Mouse (Mus musculus) forebrain, embryonic 15.5 days (tissue): ENCODE measurements at regions not wholly inside any gene's neighbourhood (a gene's known extent, or its start where the extent isn't known, plus 50 kb on each side); places are given as distances from the start of the nearest gene placed in this dataset.

Experiments used
- ATAC-seq: fragments of 200-750 bp; cut with Nextera tagmentation; replicated peaks from 2 replicates; pipeline ENCODE4 v1.8.0; 2017; ENCODE audit warnings: mild to moderate bottlenecking, moderate TSS enrichment, moderate library complexity
- H3K27ac ChIP-seq: fragments of 300-500 bp; sonication (generic); replicated peaks from 2 replicates; pipeline ENCODE4 v1.5.1; 2015; ENCODE audit warnings: mild to moderate bottlenecking, inconsistent platforms
- H3K27me3 ChIP-seq: fragments of 300-500 bp; sonication (generic); 2 replicates; pipeline ENCODE4 v1.6.1; 2015; ENCODE audit warnings: inconsistent platforms
- H3K36me3 ChIP-seq: fragments of 300-500 bp; sonication (generic); 2 replicates; pipeline ENCODE4 v1.6.1; 2015; ENCODE audit warnings: mild to moderate bottlenecking, inconsistent platforms
- H3K4me1 ChIP-seq: fragments of 300-500 bp; sonication (generic); 2 replicates; pipeline ENCODE4 v1.6.1; 2015; ENCODE audit warnings: inconsistent platforms
- H3K4me2 ChIP-seq: fragments of 300-500 bp; sonication (generic); replicated peaks from 2 replicates; pipeline ENCODE4 v1.6.1; 2015; ENCODE audit warnings: mild to moderate bottlenecking, inconsistent platforms
- H3K4me3 ChIP-seq: fragments of 300-500 bp; sonication (generic); 2 replicates; pipeline ENCODE4 v1.5.1; 2015; ENCODE audit warnings: mild to moderate bottlenecking, inconsistent platforms
- H3K9ac ChIP-seq: fragments of 300-500 bp; sonication (generic); replicated peaks from 2 replicates; pipeline ENCODE4 v1.6.1; 2015; ENCODE audit warnings: mild to moderate bottlenecking, inconsistent platforms
- H3K9me3 ChIP-seq: fragments of 300-500 bp; sonication (generic); 2 replicates; pipeline ENCODE4 v1.6.1; 2016; ENCODE audit warnings: inconsistent platforms
- WGBS: fragments of 180-500 bp; shearing (Covaris S2); methylation state at CpG from one replicate; pipeline ENCODE4 v1.1.7; 2015; ENCODE audit warnings: mixed read lengths; 5-methylcytosine and 5-hydroxymethylcytosine counted together

DNA sequence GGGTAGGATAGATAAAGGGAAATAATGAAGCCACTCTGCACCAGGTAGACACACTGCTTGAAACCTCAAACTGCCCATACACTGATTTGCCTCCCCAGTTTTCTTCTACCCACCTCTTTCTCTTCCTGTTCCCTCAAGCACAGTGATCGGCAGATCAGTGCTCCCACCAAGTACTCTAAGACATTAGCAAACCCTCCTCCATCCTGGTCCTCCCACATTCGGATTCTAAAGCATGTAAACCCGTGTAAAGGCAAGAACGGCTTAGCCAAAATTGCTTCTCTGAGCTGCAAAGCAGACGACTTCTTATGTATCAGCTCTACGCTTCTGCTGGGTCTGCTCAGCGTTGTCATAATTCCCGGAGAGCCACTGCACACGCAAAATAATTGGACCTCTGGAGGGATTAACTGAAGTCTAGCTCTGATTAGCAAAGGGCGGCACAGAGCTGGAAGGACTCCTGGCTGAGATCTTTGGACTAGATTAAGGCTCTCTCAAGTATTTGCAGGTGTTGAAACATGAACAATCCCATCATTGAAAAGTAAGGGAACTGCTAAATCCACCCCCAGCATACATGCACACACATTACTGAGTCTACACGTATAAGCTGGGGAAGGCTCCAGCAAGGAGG, 67.2 kb downstream of the Mtx3 start:
- no peak overlapping the region for H3K4me3 ChIP-seq
- H3K4me1 ChIP-seq: no peaks in the 10 kb centered on the region
- no peaks in the 10 kb centered on the region for H3K27me3 ChIP-seq
- H3K36me3 ChIP-seq: no peaks in the 10 kb centered on the region
- H3K27ac ChIP-seq: no peak overlapping the region
- no peak for ATAC-seq
- no peak overlapping the region for H3K4me2 ChIP-seq
- 64% methylated on average over 11 of the region's 11 CpGs for WGBS
- no peaks in the 10 kb centered on the region for H3K9me3 ChIP-seq
- H3K9ac ChIP-seq: no peak overlapping the region

GRCm38 (mm10) chr13:92912661-92913060, 68.1 kb downstream of the Mtx3 start:
- no peak for ATAC-seq

GRCm38 (mm10) chr13:92914631-92915030, 70.1 kb downstream of the Mtx3 start:
- Histone ChIP-seq H3K4me1 (no peaks in the 10 kb centered on the region), H3K27ac (no peak overlapping the region), H3K9ac (no peak overlapping the region), H3K9me3 (no peaks in the 10 kb centered on the region), H3K36me3 (no peaks in the 10 kb centered on the region), H3K4me3 (no peak overlapping the region), H3K4me2 (no peak overlapping the region), H3K27me3 (no peaks in the 10 kb centered on the region)
- ATAC-seq: no peak
- WGBS: 88% methylated on average over 3 of the region's 3 CpGs

More at GRCm38 (mm10) chr13:92912661-92913060, 68.1 kb downstream of the Mtx3 start:
- Histone ChIP-seq H3K9ac (no peak overlapping the region), H3K27me3 (no peaks in the 10 kb centered on the region), H3K9me3 (no peaks in the 10 kb centered on the region), H3K4me3 (no peak overlapping the region), H3K4me1 (no peaks in the 10 kb centered on the region), H3K4me2 (no peak overlapping the region), H3K36me3 (no peaks in the 10 kb centered on the region), H3K27ac (no peak overlapping the region)
- 51% methylated on average over 2 of the region's 2 CpGs for WGBS

DNA sequence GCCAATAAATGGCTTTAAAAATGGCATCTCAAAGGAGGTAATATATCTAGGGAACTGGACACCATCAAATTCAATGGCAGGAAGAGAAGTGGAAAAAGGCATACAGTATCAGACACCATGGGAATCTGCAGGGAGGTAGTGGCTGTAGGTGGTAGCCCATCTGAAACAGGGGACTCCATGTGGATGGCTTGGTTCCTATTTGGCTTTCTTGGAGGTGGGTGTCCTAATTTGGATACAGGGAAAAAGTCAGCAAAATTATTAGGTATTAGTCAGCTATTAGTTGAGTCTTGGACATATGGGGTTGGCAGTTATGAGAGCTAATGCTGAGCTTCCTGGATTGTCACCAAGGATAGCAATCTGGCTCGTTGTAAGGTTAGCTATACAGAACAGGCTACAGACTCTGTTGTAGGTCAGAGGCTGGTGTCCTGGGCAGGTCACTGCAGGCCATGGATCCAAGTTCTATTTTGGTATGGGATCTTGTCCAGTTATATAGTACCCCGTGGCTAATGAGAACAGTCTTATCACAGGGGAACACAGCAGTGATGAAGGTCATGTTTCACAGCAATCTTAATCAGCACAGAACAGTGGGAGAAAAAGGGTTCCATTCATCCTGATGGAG, 70.8 kb downstream of the Mtx3 start:
- no peak for ATAC-seq
- H3K36me3 ChIP-seq: no peaks in the 10 kb centered on the region
- no peaks in the 10 kb centered on the region for H3K4me1 ChIP-seq
- H3K27me3 ChIP-seq: no peaks in the 10 kb centered on the region
- no peak overlapping the region for H3K27ac ChIP-seq
- H3K9me3 ChIP-seq: no peaks in the 10 kb centered on the region
- no peak overlapping the region for H3K4me2 ChIP-seq
- H3K9ac ChIP-seq: no peak overlapping the region
- 82% methylated on average over 2 of the region's 2 CpGs for WGBS
- no peak overlapping the region for H3K4me3 ChIP-seq

GRCm38 (mm10) chr13:92915948-92916710, 71.6 kb downstream of the Mtx3 start:
- H3K27ac ChIP-seq: no peak overlapping the region
- no peaks in the 10 kb centered on the region for H3K27me3 ChIP-seq
- no peaks in the 10 kb centered on the region for H3K9me3 ChIP-seq
- H3K9ac ChIP-seq: no peak overlapping the region
- WGBS: 88% methylated on average over 5 of the region's 5 CpGs
- no peak for ATAC-seq
- H3K4me2 ChIP-seq: no peak overlapping the region
- no peaks in the 10 kb centered on the region for H3K36me3 ChIP-seq
- no peak overlapping the region for H3K4me3 ChIP-seq
- H3K4me1 ChIP-seq: no peaks in the 10 kb centered on the region

DNA sequence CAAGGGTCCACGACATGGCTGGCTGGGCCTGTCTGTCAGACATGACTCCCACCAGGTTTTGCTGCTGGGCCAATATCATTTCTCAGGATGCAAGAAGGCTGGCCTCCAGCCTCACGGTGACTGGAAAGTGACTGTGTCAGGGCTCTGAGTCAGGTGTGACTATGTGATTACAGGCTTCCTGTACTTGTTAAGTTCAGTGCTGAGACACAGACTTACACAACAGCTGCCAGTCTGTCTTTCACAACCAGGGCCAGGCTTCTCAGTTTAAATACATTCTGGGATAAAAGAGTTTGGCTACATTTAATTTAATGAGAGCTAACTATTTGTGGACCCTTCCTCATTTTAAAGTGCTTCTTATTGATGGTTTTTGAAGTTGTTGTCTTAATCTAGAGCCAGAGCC, 75.3 kb downstream of the Mtx3 start:
- no peak for ATAC-seq
- H3K9ac ChIP-seq: no peak overlapping the region
- 77% methylated on average over 2 of the region's 2 CpGs for WGBS
- no peaks in the 10 kb centered on the region for H3K36me3 ChIP-seq
- no peak overlapping the region for H3K4me2 ChIP-seq
- no peaks in the 10 kb centered on the region for H3K27me3 ChIP-seq
- no peaks in the 10 kb centered on the region for H3K4me1 ChIP-seq
- H3K4me3 ChIP-seq: no peak overlapping the region
- no peaks in the 10 kb centered on the region for H3K9me3 ChIP-seq
- no peak overlapping the region for H3K27ac ChIP-seq

- Histone ChIP-seq H3K9me3 (no peaks in the 10 kb centered on the region), H3K4me3 (no peak overlapping the region), H3K27ac (no peak overlapping the region), H3K27me3 (no peaks in the 10 kb centered on the region), H3K9ac (no peak overlapping the region), H3K36me3 (no peaks in the 10 kb centered on the region), H3K4me2 (no peak overlapping the region), H3K4me1 (no peaks in the 10 kb centered on the region)
- ATAC-seq: no peak
- 96% methylated on average over 3 of the region's 3 CpGs for WGBS
These were observed 77.4 kb downstream of the Mtx3 start for GRCm38 (mm10) chr13:92921936-92922335.

DNA sequence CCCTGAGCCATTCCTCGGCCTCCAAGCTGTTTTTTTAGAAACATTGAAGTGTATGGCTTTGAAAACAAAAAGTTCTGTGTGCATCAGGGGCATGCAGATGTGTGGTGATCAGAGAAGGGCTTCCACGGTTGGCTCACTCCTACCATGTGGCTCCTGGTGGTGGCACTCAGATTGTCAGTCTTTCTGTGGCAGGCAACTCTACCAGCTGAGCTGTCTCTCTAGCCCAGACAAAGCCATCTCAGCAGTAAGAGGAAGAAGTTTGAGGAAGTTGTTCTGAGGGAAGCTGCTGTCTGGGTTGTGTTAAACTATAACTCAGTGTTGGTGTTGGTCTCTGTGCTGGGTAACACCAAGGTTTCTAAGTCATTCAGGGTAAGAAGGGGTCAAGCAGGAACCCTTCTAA, 78.9 kb downstream of the Mtx3 start:
- H3K4me2 ChIP-seq: no peak overlapping the region
- no peak overlapping the region for H3K9ac ChIP-seq
- WGBS: 85% methylated on average over 2 of the region's 2 CpGs
- no peaks in the 10 kb centered on the region for H3K9me3 ChIP-seq
- H3K36me3 ChIP-seq: no peaks in the 10 kb centered on the region
- ATAC-seq: no peak
- no peaks in the 10 kb centered on the region for H3K4me1 ChIP-seq
- no peak overlapping the region for H3K4me3 ChIP-seq
- no peak overlapping the region for H3K27ac ChIP-seq
- no peaks in the 10 kb centered on the region for H3K27me3 ChIP-seq

DNA sequence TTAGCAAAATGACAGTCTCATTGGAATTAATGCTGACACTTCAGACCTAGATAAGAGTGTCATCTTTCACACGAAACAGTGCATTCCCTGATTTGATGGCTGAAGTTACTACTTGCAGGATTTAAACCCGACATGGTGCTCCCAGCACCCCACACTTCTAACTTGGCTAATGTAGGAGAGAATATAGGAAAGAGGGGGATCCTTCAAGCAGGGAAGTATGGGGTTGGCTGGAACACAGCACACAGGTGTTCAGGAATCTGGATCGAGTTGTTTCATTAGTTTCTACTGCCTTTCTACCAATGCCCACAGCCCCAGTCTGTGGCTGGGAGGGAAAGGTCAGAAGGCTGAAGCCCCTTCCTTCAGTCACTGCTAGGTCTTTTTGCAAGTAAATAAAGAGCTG, 79.5 kb downstream of the Mtx3 start:
- ATAC-seq: no peak
- WGBS: 86% methylated on average over 3 of the region's 3 CpGs
- H3K9me3 ChIP-seq: no peaks in the 10 kb centered on the region
- no peak overlapping the region for H3K4me2 ChIP-seq
- H3K4me1 ChIP-seq: no peaks in the 10 kb centered on the region
- H3K27me3 ChIP-seq: no peaks in the 10 kb centered on the region
- H3K27ac ChIP-seq: no peak overlapping the region
- H3K4me3 ChIP-seq: no peak overlapping the region
- H3K36me3 ChIP-seq: no peaks in the 10 kb centered on the region
- no peak overlapping the region for H3K9ac ChIP-seq

GRCm38 (mm10) chr13:92925196-92925595, 80.6 kb downstream of the Mtx3 start:
- Histone ChIP-seq H3K36me3 (no peaks in the 10 kb centered on the region), H3K9ac (no peak overlapping the region), H3K27me3 (no peaks in the 10 kb centered on the region), H3K4me2 (no peak overlapping the region), H3K4me3 (no peak overlapping the region), H3K9me3 (no peaks in the 10 kb centered on the region), H3K27ac (no peak overlapping the region), H3K4me1 (no peaks in the 10 kb centered on the region)
- WGBS: 86% methylated on average over 5 of the region's 5 CpGs
- no peak for ATAC-seq

DNA sequence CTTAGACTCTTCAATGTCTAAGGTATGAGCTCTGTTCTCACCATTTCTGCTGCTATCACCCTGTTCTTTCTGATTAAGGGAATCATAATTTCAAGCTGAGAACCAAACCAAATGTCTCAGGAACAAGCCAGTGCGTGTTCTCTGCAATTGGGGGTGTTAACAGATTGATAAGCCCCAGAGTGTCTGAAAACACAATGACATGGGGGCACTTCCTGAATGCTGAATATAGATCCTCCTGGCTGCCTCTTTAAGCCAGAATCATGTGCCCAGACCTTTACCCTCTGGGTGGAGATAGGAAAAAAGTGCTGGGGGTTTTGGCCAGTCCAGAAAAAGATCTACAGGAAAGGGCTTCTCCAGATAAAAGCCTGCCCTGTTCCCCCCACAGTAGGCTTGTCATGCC, 84.0 kb downstream of the Mtx3 start:
- no peak for ATAC-seq
- Histone ChIP-seq H3K9me3 (no peaks in the 10 kb centered on the region), H3K4me3 (no peak overlapping the region), H3K9ac (no peak overlapping the region), H3K27me3 (no peaks in the 10 kb centered on the region), H3K27ac (no peak overlapping the region), H3K36me3 (no peaks in the 10 kb centered on the region), H3K4me2 (no peak overlapping the region), H3K4me1 (no peaks in the 10 kb centered on the region)
- 72% methylated on average over 1 of the region's 1 CpGs for WGBS

DNA sequence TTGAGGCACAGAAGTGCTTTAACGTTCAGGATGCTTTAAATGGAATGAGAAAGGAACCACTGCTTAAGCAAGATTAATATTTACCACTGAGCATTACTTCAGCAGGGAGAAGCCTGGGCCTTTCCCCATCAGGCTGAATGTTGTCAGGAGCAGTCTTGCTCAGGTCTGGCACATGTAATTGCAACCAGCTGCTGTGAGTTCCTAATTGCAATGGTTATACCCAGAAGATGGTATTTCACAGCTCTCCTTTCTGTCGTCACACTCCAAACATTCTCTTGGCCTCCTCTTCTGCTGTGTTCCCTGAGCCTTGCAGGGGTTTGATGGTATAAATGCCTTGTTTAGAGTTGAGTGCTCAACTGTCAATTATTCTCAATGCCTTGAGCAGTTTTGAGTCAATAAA, 87.1 kb downstream of the Mtx3 start:
- H3K4me3 ChIP-seq: no peak overlapping the region
- no peaks in the 10 kb centered on the region for H3K36me3 ChIP-seq
- WGBS: 63% methylated on average over 2 of the region's 2 CpGs
- H3K4me2 ChIP-seq: no peak overlapping the region
- H3K27ac ChIP-seq: no peak overlapping the region
- ATAC-seq: no peak
- no peaks in the 10 kb centered on the region for H3K4me1 ChIP-seq
- no peaks in the 10 kb centered on the region for H3K27me3 ChIP-seq
- H3K9me3 ChIP-seq: no peaks in the 10 kb centered on the region
- H3K9ac ChIP-seq: no peak overlapping the region
